Mouse (Mus musculus): Measurements from ENCODE around the gene Jund. TPM values are rescaled to one million over a fixed set of nuclear protein-coding genes. Genes with fewer than 3 reads are reported as not detected.

Jund gene
- polyA plus RNA-seq, 1 experiment from 2014 or later: 87.2 TPM

- Histone ChIP-seq H3K9ac (ENCODE audit: low read length) (no peak overlapping the region), H3K4me3 (ENCODE audit: low read depth, low read length) (no peak overlapping the region), H3K27ac (ENCODE audit: low read depth, low read length) (no peak overlapping the region), H3K9me3 (replicated peaks; ENCODE audit: control insufficient read depth, low read length) (no peaks in the 10 kb centered on the region), H3K4me2 (ENCODE audit: low read length) (no peak overlapping the region), H3K36me3 (ENCODE audit: control insufficient read depth, insufficient read depth, low read length) (peaks cover 25% of the 10 kb centered on the region), H3K27me3 (replicated peaks; ENCODE audit: control insufficient read depth, insufficient read depth, low read length) (no peaks in the 10 kb centered on the region), H3K4me1 (ENCODE audit: control insufficient read depth, insufficient read depth, low read length) (no peaks in the 10 kb centered on the region)
- DNase-seq (ENCODE audit: low spot score) (no peak), ATAC-seq (no peak)
- 94% methylated on average over 4 of the region's 4 CpGs for WGBS
Measured at GRCm38 (mm10) chr8:70679404-70679803, 19.3 kb upstream of the Jund start.

GRCm38 (mm10) chr8:70680039-70680438 lies 18.7 kb upstream of the Jund start:
- no peaks in the 10 kb centered on the region for H3K9me3 ChIP-seq (replicated peaks; ENCODE audit: control insufficient read depth, low read length)
- no peaks in the 10 kb centered on the region for H3K4me1 ChIP-seq (ENCODE audit: control insufficient read depth, insufficient read depth, low read length)
- DNase-seq (ENCODE audit: low spot score) (no peak), ATAC-seq (no peak)
- no peak overlapping the region for H3K9ac ChIP-seq (ENCODE audit: low read length)
- no peak overlapping the region for H3K4me2 ChIP-seq (ENCODE audit: low read length)
- peaks cover 25% of the 10 kb centered on the region for H3K36me3 ChIP-seq (ENCODE audit: control insufficient read depth, insufficient read depth, low read length)
- no peaks in the 10 kb centered on the region for H3K27me3 ChIP-seq (replicated peaks; ENCODE audit: control insufficient read depth, insufficient read depth, low read length)
- no peak overlapping the region for H3K27ac ChIP-seq (ENCODE audit: low read depth, low read length)
- H3K4me3 ChIP-seq (ENCODE audit: low read depth, low read length): no peak overlapping the region
- WGBS: 96% methylated on average over 3 of the region's 3 CpGs

GRCm38 (mm10) chr8:70681410-70681809 lies 17.3 kb upstream of the Jund start:
- Histone ChIP-seq H3K4me1 (ENCODE audit: control insufficient read depth, insufficient read depth, low read length) (no peaks in the 10 kb centered on the region), H3K9ac (ENCODE audit: low read length) (no peak overlapping the region), H3K36me3 (ENCODE audit: control insufficient read depth, insufficient read depth, low read length) (peaks cover 25% of the 10 kb centered on the region), H3K27ac (ENCODE audit: low read depth, low read length) (no peak overlapping the region), H3K4me2 (ENCODE audit: low read length) (no peak overlapping the region), H3K9me3 (replicated peaks; ENCODE audit: control insufficient read depth, low read length) (no peaks in the 10 kb centered on the region), H3K27me3 (replicated peaks; ENCODE audit: control insufficient read depth, insufficient read depth, low read length) (no peaks in the 10 kb centered on the region), H3K4me3 (ENCODE audit: low read depth, low read length) (no peak overlapping the region)
- 75% methylated on average over 3 of the region's 3 CpGs for WGBS
- ATAC-seq: no peak
- no peak for DNase-seq (ENCODE audit: low spot score)

GRCm38 (mm10) chr8:70682193-70682592 lies 16.6 kb upstream of the Jund start:
- H3K4me3 ChIP-seq (ENCODE audit: low read depth, low read length): no peak overlapping the region
- no peaks in the 10 kb centered on the region for H3K27me3 ChIP-seq (replicated peaks; ENCODE audit: control insufficient read depth, insufficient read depth, low read length)
- ATAC-seq (no peak), DNase-seq (ENCODE audit: low spot score) (no peak)
- 17% methylated on average over 19 of the region's 19 CpGs for WGBS
- no peak overlapping the region for H3K4me2 ChIP-seq (ENCODE audit: low read length)
- no peaks in the 10 kb centered on the region for H3K4me1 ChIP-seq (ENCODE audit: control insufficient read depth, insufficient read depth, low read length)
- H3K9me3 ChIP-seq (replicated peaks; ENCODE audit: control insufficient read depth, low read length): no peaks in the 10 kb centered on the region
- H3K27ac ChIP-seq (ENCODE audit: low read depth, low read length): no peak overlapping the region
- H3K9ac ChIP-seq (ENCODE audit: low read length): peak overlapping the region; percentile 37; the same call in 1 of the 2 replicates
- H3K36me3 ChIP-seq (ENCODE audit: control insufficient read depth, insufficient read depth, low read length): peaks cover 25% of the 10 kb centered on the region

GRCm38 (mm10) chr8:70682692-70683091 lies 16.1 kb upstream of the Jund start:
- Histone ChIP-seq H3K36me3 (ENCODE audit: control insufficient read depth, insufficient read depth, low read length) (peaks cover 21% of the 10 kb centered on the region), H3K4me1 (ENCODE audit: control insufficient read depth, insufficient read depth, low read length) (no peaks in the 10 kb centered on the region), H3K27ac (ENCODE audit: low read depth, low read length) (no peak overlapping the region), H3K9ac (ENCODE audit: low read length) (no peak overlapping the region), H3K27me3 (replicated peaks; ENCODE audit: control insufficient read depth, insufficient read depth, low read length) (no peaks in the 10 kb centered on the region), H3K4me2 (ENCODE audit: low read length) (no peak overlapping the region), H3K9me3 (replicated peaks; ENCODE audit: control insufficient read depth, low read length) (no peaks in the 10 kb centered on the region), H3K4me3 (ENCODE audit: low read depth, low read length) (no peak overlapping the region)
- 67% methylated on average over 3 of the region's 3 CpGs for WGBS
- ATAC-seq (no peak), DNase-seq (ENCODE audit: low spot score) (no peak)

GRCm38 (mm10) chr8:70684291-70684690 lies 14.5 kb upstream of the Jund start:
- no peak for DNase-seq (ENCODE audit: low spot score)
- Histone ChIP-seq H3K27me3 (replicated peaks; ENCODE audit: control insufficient read depth, insufficient read depth, low read length) (no peaks in the 10 kb centered on the region), H3K9me3 (replicated peaks; ENCODE audit: control insufficient read depth, low read length) (no peaks in the 10 kb centered on the region), H3K4me3 (ENCODE audit: low read depth, low read length) (no peak overlapping the region), H3K4me1 (ENCODE audit: control insufficient read depth, insufficient read depth, low read length) (no peaks in the 10 kb centered on the region), H3K27ac (ENCODE audit: low read depth, low read length) (no peak overlapping the region), H3K4me2 (ENCODE audit: low read length) (no peak overlapping the region), H3K9ac (ENCODE audit: low read length) (no peak overlapping the region), H3K36me3 (ENCODE audit: control insufficient read depth, insufficient read depth, low read length) (peaks cover 7% of the 10 kb centered on the region; the same call in 1 of the 2 replicates)
- 48% methylated on average over 7 of the region's 7 CpGs for WGBS
- no peak; the same call in 1 of the 2 replicates for ATAC-seq

- Histone ChIP-seq H3K4me1 (ENCODE audit: control insufficient read depth, insufficient read depth, low read length) (peaks cover 10% of the 10 kb centered on the region), H3K36me3 (ENCODE audit: control insufficient read depth, insufficient read depth, low read length) (no peaks in the 10 kb centered on the region), H3K4me2 (ENCODE audit: low read length) (no peak overlapping the region), H3K9ac (ENCODE audit: low read length) (no peak overlapping the region), H3K4me3 (ENCODE audit: low read depth, low read length) (no peak overlapping the region), H3K27ac (ENCODE audit: low read depth, low read length) (no peak overlapping the region), H3K27me3 (replicated peaks; ENCODE audit: control insufficient read depth, insufficient read depth, low read length) (no peaks in the 10 kb centered on the region), H3K9me3 (replicated peaks; ENCODE audit: control insufficient read depth, low read length) (no peaks in the 10 kb centered on the region)
- no peak for ATAC-seq
- no peak for DNase-seq (ENCODE audit: low spot score)
- 87% methylated on average over 8 of the region's 8 CpGs for WGBS
Measured at GRCm38 (mm10) chr8:70687576-70687975, 11.2 kb upstream of the Jund start.

GRCm38 (mm10) chr8:70688136-70688535 lies 10.6 kb upstream of the Jund start:
- WGBS: 94% methylated on average over 3 of the region's 3 CpGs
- Histone ChIP-seq H3K27ac (ENCODE audit: low read depth, low read length) (no peak overlapping the region), H3K36me3 (ENCODE audit: control insufficient read depth, insufficient read depth, low read length) (no peaks in the 10 kb centered on the region), H3K27me3 (replicated peaks; ENCODE audit: control insufficient read depth, insufficient read depth, low read length) (no peaks in the 10 kb centered on the region), H3K9ac (ENCODE audit: low read length) (no peak overlapping the region), H3K4me2 (ENCODE audit: low read length) (no peak overlapping the region), H3K9me3 (replicated peaks; ENCODE audit: control insufficient read depth, low read length) (no peaks in the 10 kb centered on the region), H3K4me1 (ENCODE audit: control insufficient read depth, insufficient read depth, low read length) (peaks cover 10% of the 10 kb centered on the region), H3K4me3 (ENCODE audit: low read depth, low read length) (no peak overlapping the region)
- no peak for ATAC-seq
- no peak for DNase-seq (ENCODE audit: low spot score)

- ATAC-seq (no peak), DNase-seq (ENCODE audit: low spot score) (no peak)
- H3K27ac ChIP-seq (ENCODE audit: low read depth, low read length): no peak overlapping the region
- WGBS: 78% methylated on average over 5 of the region's 5 CpGs
- H3K4me3 ChIP-seq (ENCODE audit: low read depth, low read length): no peak overlapping the region
- H3K4me1 ChIP-seq (ENCODE audit: control insufficient read depth, insufficient read depth, low read length): peaks cover 10% of the 10 kb centered on the region
- H3K9me3 ChIP-seq (replicated peaks; ENCODE audit: control insufficient read depth, low read length): no peaks in the 10 kb centered on the region
- H3K27me3 ChIP-seq (replicated peaks; ENCODE audit: control insufficient read depth, insufficient read depth, low read length): no peaks in the 10 kb centered on the region
- H3K9ac ChIP-seq (ENCODE audit: low read length): no peak overlapping the region
- H3K36me3 ChIP-seq (ENCODE audit: control insufficient read depth, insufficient read depth, low read length): no peaks in the 10 kb centered on the region
- no peak overlapping the region for H3K4me2 ChIP-seq (ENCODE audit: low read length)
Measured at GRCm38 (mm10) chr8:70689892-70690390, 8.8 kb upstream of the Jund start.

Measured in forebrain, embryonic 14.5 days (tissue).